Mouse (Mus musculus): Measurements from ENCODE around the gene Suv39h1. TPM values are rescaled to one million over a fixed set of nuclear protein-coding genes. Genes with fewer than 3 reads are reported as not detected.
"Not testable (repeated sequence)": the region's sequence is repeated elsewhere in the genome, so short reads cannot be mapped to it uniquely, and the experiment has no call there.

The Suv39h1 gene
- total RNA-seq (2021), result 1 to 10 TPM; 4.8 to 5.1 TPM

- DNase-seq, result peak; percentile 86 to 87
- intact Hi-C loops (cut with DNase I), result loop anchor here (5.0 to 10.0 kb wide), 2 partner anchors 172 to 180 kb away; partner anchors contain the start of gene Ftsj1
Observed at GRCm38 (mm10) chrX:8074430-8075014, at the start of gene Suv39h1. Suv39h1 (minus strand) TSS chrX:8074760.

GRCm38 (mm10) chrX:8123821-8124470 is 49.4 kb upstream of the Suv39h1 start:
- intact Hi-C loops (cut with DNase I), result no loop called here
- DNase-seq, result no peak

- intact Hi-C loops (cut with DNase I), result no loop called here
- DNase-seq, result no peak
Observed at GRCm38 (mm10) chrX:8117264-8117663, 42.7 kb upstream of the Suv39h1 start.

- intact Hi-C loops (cut with DNase I), result no loop called here
- DNase-seq, result no peak
Observed at GRCm38 (mm10) chrX:8115275-8115674, 40.7 kb upstream of the Suv39h1 start.

- DNase-seq, result no peak
- intact Hi-C loops (cut with DNase I), result no loop called here
Observed at GRCm38 (mm10) chrX:8105019-8105418, 30.5 kb upstream of the Suv39h1 start.

GRCm38 (mm10) chrX:8102213-8102668 is 27.7 kb upstream of the Suv39h1 start:
- intact Hi-C loops (cut with DNase I), result no loop called here
- DNase-seq, result no peak

- intact Hi-C loops (cut with DNase I), result no loop called here
- DNase-seq, result no peak
Observed at GRCm38 (mm10) chrX:8101017-8101416, 26.5 kb upstream of the Suv39h1 start.

- intact Hi-C loops (cut with DNase I), result loop anchor here (5.0 kb wide), 1 partner anchor 33 kb away; the partner anchor contains the start of gene Wdr13
- no peak for DNase-seq
Observed at GRCm38 (mm10) chrX:8099435-8099834, 24.9 kb upstream of the Suv39h1 start.

GRCm38 (mm10) chrX:8096787-8097242 is 22.3 kb upstream of the Suv39h1 start:
- DNase-seq, result peak; percentile 91 to 93
- intact Hi-C loops (cut with DNase I), result loop anchor here (5.0 kb wide), 1 partner anchor 35 kb away; the partner anchor contains the start of gene Wdr13

GRCm38 (mm10) chrX:8096068-8096786 is 21.7 kb upstream of the Suv39h1 start:
- DNase-seq, result peak; percentile 72 to 93
- intact Hi-C loops (cut with DNase I), result loop anchor here (5.0 kb wide), 1 partner anchor 36 kb away; the partner anchor contains the start of gene Wdr13

- intact Hi-C loops (cut with DNase I), result loop anchor here (5.0 kb wide), 1 partner anchor 37 kb away; the partner anchor contains the start of gene Wdr13
- DNase-seq, result no peak
Observed at GRCm38 (mm10) chrX:8095546-8095945, 21.0 kb upstream of the Suv39h1 start.

GRCm38 (mm10) chrX:8090954-8091347 is 16.4 kb upstream of the Suv39h1 start:
- DNase-seq; intact Hi-C loops (cut with DNase I): not testable (repeated sequence)

- peak; percentile 5 to 18 for DNase-seq
- intact Hi-C loops (cut with DNase I), result no loop called here
Observed at GRCm38 (mm10) chrX:8090346-8090953, 15.9 kb upstream of the Suv39h1 start, which contains the start of gene Was. Was (minus strand) TSS chrX:8090498.

- no peak for DNase-seq
- intact Hi-C loops (cut with DNase I), result no loop called here
Observed at GRCm38 (mm10) chrX:8089746-8090145, 15.2 kb upstream of the Suv39h1 start.

- intact Hi-C loops (cut with DNase I), result no loop called here
Observed at GRCm38 (mm10) chrX:8085611-8086010, 11.1 kb upstream of the Suv39h1 start.

GRCm38 (mm10) chrX:8084771-8085259 is 10.3 kb upstream of the Suv39h1 start:
- intact Hi-C loops (cut with DNase I), result no loop called here
- no peak for DNase-seq

More at GRCm38 (mm10) chrX:8085611-8086010, 11.1 kb upstream of the Suv39h1 start:
- no peak for DNase-seq

GRCm38 (mm10) chrX:8075104-8075503 is 544 bp upstream of the Suv39h1 start:
- no peak for DNase-seq
- intact Hi-C loops (cut with DNase I), result loop anchor here (10.0 kb wide), 1 partner anchor 180 kb away; the partner anchor contains the start of gene Ftsj1

- peak; percentile 2 to 5 for DNase-seq
- intact Hi-C loops (cut with DNase I), result loop anchor here (5.0 to 10.0 kb wide), 2 partner anchors 172 to 181 kb away; partner anchors contain the start of gene Ftsj1
Observed at GRCm38 (mm10) chrX:8073881-8074429, 605 bp downstream of the Suv39h1 start.

- DNase-seq, result no peak
- intact Hi-C loops (cut with DNase I), result no loop called here
Observed at GRCm38 (mm10) chrX:8069166-8069565, 5.4 kb downstream of the Suv39h1 start.
